Mouse (Mus musculus): Measurements from ENCODE around the gene Enpp6. TPM values are rescaled to one million over a fixed set of nuclear protein-coding genes. Genes with fewer than 3 reads are reported as not detected.

Enpp6 gene
- polyA plus RNA-seq, 1 experiment from 2014 or later = 0.19 TPM

GRCm38 (mm10) chr8:46984647-46985046 lies 2.0 kb upstream of the Enpp6 start:
- Histone ChIP-seq H3K27me3 (ENCODE audit: control insufficient read depth, insufficient read depth, low read length) (no peaks in the 10 kb centered on the region), H3K9ac (ENCODE audit: low read length) (no peak overlapping the region), H3K9me3 (ENCODE audit: control insufficient read depth, low read length) (no peaks in the 10 kb centered on the region), H3K4me2 (no peak overlapping the region), H3K4me1 (ENCODE audit: control insufficient read depth, insufficient read depth, low read length) (no peaks in the 10 kb centered on the region), H3K36me3 (ENCODE audit: control insufficient read depth, insufficient read depth, low read length) (no peaks in the 10 kb centered on the region), H3K27ac (ENCODE audit: low read depth, low read length) (no peak overlapping the region), H3K4me3 (ENCODE audit: low read depth, low read length) (no peak overlapping the region)
- WGBS = 82% methylated on average over 11 of the region's 11 CpGs
- no peak for DNase-seq (ENCODE audit: low spot score, missing footprints)
- no peak for ATAC-seq (ENCODE audit: low FRiP score)

GRCm38 (mm10) chr8:46988366-46988765 lies 1.7 kb downstream of the Enpp6 start:
- ATAC-seq (ENCODE audit: low FRiP score) = no peak
- WGBS = 90% methylated on average over 6 of the region's 6 CpGs
- no peak overlapping the region for H3K9ac ChIP-seq (ENCODE audit: low read length)
- H3K36me3 ChIP-seq (ENCODE audit: control insufficient read depth, insufficient read depth, low read length) = no peaks in the 10 kb centered on the region
- DNase-seq (ENCODE audit: low spot score, missing footprints) = no peak
- no peaks in the 10 kb centered on the region for H3K4me1 ChIP-seq (ENCODE audit: control insufficient read depth, insufficient read depth, low read length)
- no peak overlapping the region for H3K27ac ChIP-seq (ENCODE audit: low read depth, low read length)
- no peaks in the 10 kb centered on the region for H3K27me3 ChIP-seq (ENCODE audit: control insufficient read depth, insufficient read depth, low read length)
- H3K4me2 ChIP-seq = no peak overlapping the region
- H3K9me3 ChIP-seq (ENCODE audit: control insufficient read depth, low read length) = no peaks in the 10 kb centered on the region
- H3K4me3 ChIP-seq (ENCODE audit: low read depth, low read length) = no peak overlapping the region

- no peak overlapping the region for H3K27ac ChIP-seq (ENCODE audit: low read depth, low read length)
- no peaks in the 10 kb centered on the region for H3K4me1 ChIP-seq (ENCODE audit: control insufficient read depth, insufficient read depth, low read length)
- no peak overlapping the region for H3K4me3 ChIP-seq (ENCODE audit: low read depth, low read length)
- WGBS = 80% methylated on average over 5 of the region's 5 CpGs
- H3K9me3 ChIP-seq (ENCODE audit: control insufficient read depth, low read length) = no peaks in the 10 kb centered on the region
- DNase-seq (ENCODE audit: low spot score, missing footprints) (no peak), ATAC-seq (ENCODE audit: low FRiP score) (no peak)
- H3K4me2 ChIP-seq = no peak overlapping the region
- H3K27me3 ChIP-seq (ENCODE audit: control insufficient read depth, insufficient read depth, low read length) = no peaks in the 10 kb centered on the region
- no peak overlapping the region for H3K9ac ChIP-seq (ENCODE audit: low read length)
- H3K36me3 ChIP-seq (ENCODE audit: control insufficient read depth, insufficient read depth, low read length) = no peaks in the 10 kb centered on the region
These were observed 4.4 kb downstream of the Enpp6 start for GRCm38 (mm10) chr8:46991081-46991480.

GRCm38 (mm10) chr8:46992579-46992978 lies 5.9 kb downstream of the Enpp6 start:
- H3K27me3 ChIP-seq (ENCODE audit: control insufficient read depth, insufficient read depth, low read length) = no peaks in the 10 kb centered on the region
- no peak overlapping the region for H3K4me2 ChIP-seq
- H3K36me3 ChIP-seq (ENCODE audit: control insufficient read depth, insufficient read depth, low read length) = no peaks in the 10 kb centered on the region
- H3K9me3 ChIP-seq (ENCODE audit: control insufficient read depth, low read length) = no peaks in the 10 kb centered on the region
- H3K9ac ChIP-seq (ENCODE audit: low read length) = no peak overlapping the region
- no peak overlapping the region for H3K27ac ChIP-seq (ENCODE audit: low read depth, low read length)
- WGBS = 85% methylated on average over 9 of the region's 9 CpGs
- ATAC-seq (ENCODE audit: low FRiP score) = no peak
- H3K4me1 ChIP-seq (ENCODE audit: control insufficient read depth, insufficient read depth, low read length) = no peaks in the 10 kb centered on the region
- no peak overlapping the region for H3K4me3 ChIP-seq (ENCODE audit: low read depth, low read length)
- no peak for DNase-seq (ENCODE audit: low spot score, missing footprints)

- Histone ChIP-seq H3K27me3 (ENCODE audit: control insufficient read depth, insufficient read depth, low read length) (no peaks in the 10 kb centered on the region), H3K4me2 (no peak overlapping the region), H3K27ac (ENCODE audit: low read depth, low read length) (no peak overlapping the region), H3K9ac (ENCODE audit: low read length) (no peak overlapping the region), H3K4me3 (ENCODE audit: low read depth, low read length) (no peak overlapping the region), H3K4me1 (ENCODE audit: control insufficient read depth, insufficient read depth, low read length) (no peaks in the 10 kb centered on the region), H3K9me3 (ENCODE audit: control insufficient read depth, low read length) (no peaks in the 10 kb centered on the region), H3K36me3 (ENCODE audit: control insufficient read depth, insufficient read depth, low read length) (no peaks in the 10 kb centered on the region)
- DNase-seq (ENCODE audit: low spot score, missing footprints) (no peak), ATAC-seq (ENCODE audit: low FRiP score) (no peak)
- WGBS = 69% methylated on average over 9 of the region's 9 CpGs
These were observed 9.4 kb downstream of the Enpp6 start for GRCm38 (mm10) chr8:46995931-46996664.

- Histone ChIP-seq H3K4me1 (ENCODE audit: control insufficient read depth, insufficient read depth, low read length) (peaks cover 6% of the 10 kb centered on the region; the same call in 1 of the 2 replicates), H3K9ac (ENCODE audit: low read length) (no peak overlapping the region), H3K9me3 (ENCODE audit: control insufficient read depth, low read length) (no peaks in the 10 kb centered on the region), H3K36me3 (ENCODE audit: control insufficient read depth, insufficient read depth, low read length) (no peaks in the 10 kb centered on the region), H3K4me3 (ENCODE audit: low read depth, low read length) (no peak overlapping the region), H3K27me3 (ENCODE audit: control insufficient read depth, insufficient read depth, low read length) (no peaks in the 10 kb centered on the region), H3K27ac (ENCODE audit: low read depth, low read length) (no peak overlapping the region), H3K4me2 (no peak overlapping the region)
- WGBS = 51% methylated on average over 5 of the region's 5 CpGs
- no peak for ATAC-seq (ENCODE audit: low FRiP score)
- no peak for DNase-seq (ENCODE audit: low spot score, missing footprints)
These were observed 19.0 kb downstream of the Enpp6 start for GRCm38 (mm10) chr8:47005676-47006075.

- DNase-seq (ENCODE audit: low spot score, missing footprints) (no peak), ATAC-seq (ENCODE audit: low FRiP score) (no peak)
- peaks cover 6% of the 10 kb centered on the region; the same call in 1 of the 2 replicates for H3K4me1 ChIP-seq (ENCODE audit: control insufficient read depth, insufficient read depth, low read length)
- H3K27me3 ChIP-seq (ENCODE audit: control insufficient read depth, insufficient read depth, low read length) = no peaks in the 10 kb centered on the region
- WGBS = 80% methylated on average over 9 of the region's 9 CpGs
- H3K4me2 ChIP-seq = no peak overlapping the region
- no peaks in the 10 kb centered on the region for H3K36me3 ChIP-seq (ENCODE audit: control insufficient read depth, insufficient read depth, low read length)
- H3K9ac ChIP-seq (ENCODE audit: low read length) = no peak overlapping the region
- no peak overlapping the region for H3K27ac ChIP-seq (ENCODE audit: low read depth, low read length)
- H3K4me3 ChIP-seq (ENCODE audit: low read depth, low read length) = no peak overlapping the region
- no peaks in the 10 kb centered on the region for H3K9me3 ChIP-seq (ENCODE audit: control insufficient read depth, low read length)
These were observed 20.1 kb downstream of the Enpp6 start for GRCm38 (mm10) chr8:47006785-47007184.

- WGBS = 87% methylated on average over 13 of the region's 13 CpGs
- H3K27me3 ChIP-seq (ENCODE audit: control insufficient read depth, insufficient read depth, low read length) = no peaks in the 10 kb centered on the region
These were observed 21.6 kb downstream of the Enpp6 start for GRCm38 (mm10) chr8:47008220-47008773.

GRCm38 (mm10) chr8:47016268-47016946 lies 29.7 kb downstream of the Enpp6 start:
- DNase-seq (ENCODE audit: low spot score, missing footprints) (peak; percentile 96), ATAC-seq (ENCODE audit: low FRiP score) (peak; percentile 74)
- Histone ChIP-seq H3K4me2 (no peak overlapping the region), H3K9ac (ENCODE audit: low read length) (no peak overlapping the region), H3K4me3 (ENCODE audit: low read depth, low read length) (no peak overlapping the region), H3K4me1 (ENCODE audit: control insufficient read depth, insufficient read depth, low read length) (no peaks in the 10 kb centered on the region), H3K27ac (ENCODE audit: low read depth, low read length) (no peak overlapping the region), H3K9me3 (ENCODE audit: control insufficient read depth, low read length) (no peaks in the 10 kb centered on the region), H3K27me3 (ENCODE audit: control insufficient read depth, insufficient read depth, low read length) (no peaks in the 10 kb centered on the region), H3K36me3 (ENCODE audit: control insufficient read depth, insufficient read depth, low read length) (no peaks in the 10 kb centered on the region)
- 42% methylated on average over 13 of the region's 13 CpGs for WGBS

More at GRCm38 (mm10) chr8:47008220-47008773, 21.6 kb downstream of the Enpp6 start:
- Histone ChIP-seq H3K9ac (ENCODE audit: low read length) (no peak overlapping the region), H3K4me3 (ENCODE audit: low read depth, low read length) (no peak overlapping the region), H3K9me3 (ENCODE audit: control insufficient read depth, low read length) (no peaks in the 10 kb centered on the region), H3K4me1 (ENCODE audit: control insufficient read depth, insufficient read depth, low read length) (peaks cover 6% of the 10 kb centered on the region; the same call in 1 of the 2 replicates), H3K27ac (ENCODE audit: low read depth, low read length) (no peak overlapping the region), H3K4me2 (no peak overlapping the region), H3K36me3 (ENCODE audit: control insufficient read depth, insufficient read depth, low read length) (no peaks in the 10 kb centered on the region)
- DNase-seq (ENCODE audit: low spot score, missing footprints) (no peak), ATAC-seq (ENCODE audit: low FRiP score) (no peak)
